Mouse (Mus musculus) lung, postnatal 0 days (tissue): ENCODE data around the gene Olfr412.

Source experiments
- CTCF ChIP-seq: IDR thresholded peaks from 2 replicates; pipeline ENCODE4 v1.5.1; 2016; ENCODE audit warnings: antibody characterized with exemption, mild to moderate bottlenecking
- EP300 ChIP-seq: IDR thresholded peaks from 2 replicates; pipeline ENCODE4 v1.6.1; 2016; ENCODE audit warnings: antibody characterized with exemption, mild to moderate bottlenecking, control low read depth

DNA sequence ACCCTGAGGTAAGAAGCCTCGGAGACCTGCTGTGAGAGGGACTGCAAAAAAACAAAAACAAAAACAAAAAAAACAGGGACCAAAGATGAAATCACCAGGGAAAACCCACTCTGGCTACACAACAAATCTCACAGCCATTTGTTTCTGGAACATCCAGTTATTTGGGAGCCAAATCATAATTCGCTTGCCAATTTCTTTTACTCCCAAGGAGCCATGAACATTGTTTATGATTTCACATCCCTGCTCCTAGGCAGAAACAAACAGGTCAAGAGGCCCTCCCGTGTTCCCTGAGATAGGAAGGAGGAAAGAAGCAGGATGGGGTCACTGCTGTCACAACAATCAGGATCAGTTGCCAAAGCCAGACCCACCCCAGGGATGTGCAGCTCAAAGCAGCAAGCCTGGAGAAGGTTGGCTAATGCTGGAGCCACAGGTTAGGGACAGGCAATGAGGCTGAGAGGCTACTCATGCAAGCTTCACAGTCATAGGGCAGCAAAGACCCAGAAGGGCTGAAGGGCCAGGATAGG lies 51.6 kb downstream of the Olfr412 start:
- TF ChIP-seq CTCF, result no peak
- no peak for TF ChIP-seq EP300
